Mouse (Mus musculus): ENCODE results near the gene Arl4d. TPM values are rescaled to one million over a fixed set of nuclear protein-coding genes. Genes with fewer than 3 reads are reported as not detected.
A peak's percentile ranks its signal among the peaks of the same experiment; 100 is the strongest.
"Not testable (repeated sequence)": the region's sequence is repeated elsewhere in the genome, so short reads cannot be mapped to it uniquely, and the experiment has no call there.

The Arl4d gene
- total RNA-seq, 2 experiments from 2014 or later, result 21.6 to 31.0 TPM

GRCm38 (mm10) chr11:101645043-101645410, 20.3 kb upstream of the Arl4d start:
- intact Hi-C loops (cut with DNase I); DNase-seq (ENCODE audit: low spot score): not testable (repeated sequence)

GRCm38 (mm10) chr11:101645411-101646282, 19.7 kb upstream of the Arl4d start:
- intact Hi-C loops (cut with DNase I), result not testable (repeated sequence)
- peak; percentile 53 for DNase-seq (ENCODE audit: low spot score)

- not testable (repeated sequence) for DNase-seq (ENCODE audit: low spot score)
These were observed 19.0 kb upstream of the Arl4d start for GRCm38 (mm10) chr11:101646283-101646794.

GRCm38 (mm10) chr11:101647093-101647492, 18.2 kb upstream of the Arl4d start:
- DNase-seq (ENCODE audit: low spot score); intact Hi-C loops (cut with DNase I): not testable (repeated sequence)

More at GRCm38 (mm10) chr11:101646283-101646794, 19.0 kb upstream of the Arl4d start:
- intact Hi-C loops (cut with DNase I), result not testable (repeated sequence)

- DNase-seq (ENCODE audit: low spot score), result no peak
- intact Hi-C loops (cut with DNase I), result no loop called here
These were observed 9.0 kb upstream of the Arl4d start for GRCm38 (mm10) chr11:101656356-101656755.

- no peak for DNase-seq (ENCODE audit: low spot score)
- intact Hi-C loops (cut with DNase I), result no loop called here
These were observed 7.8 kb upstream of the Arl4d start for GRCm38 (mm10) chr11:101657528-101657885.

- intact Hi-C loops (cut with DNase I), result not testable (repeated sequence)
- peak; percentile 65 for DNase-seq (ENCODE audit: low spot score)
These were observed 7.2 kb upstream of the Arl4d start for GRCm38 (mm10) chr11:101657886-101658750.

- no peak for DNase-seq (ENCODE audit: low spot score)
- intact Hi-C loops (cut with DNase I), result loop anchor here (1.0 kb wide), 1 partner anchor 73 kb away; the partner anchor contains the start of gene Dhx8
These were observed 6.4 kb upstream of the Arl4d start for GRCm38 (mm10) chr11:101658751-101659558.

- intact Hi-C loops (cut with DNase I), result loop anchor here (5.0 kb wide), 1 partner anchor 36 kb away; no protein-coding TSS in a partner anchor
- no peak for DNase-seq (ENCODE audit: low spot score)
These were observed 4.2 kb upstream of the Arl4d start for GRCm38 (mm10) chr11:101661191-101661590.

GRCm38 (mm10) chr11:101661786-101662185, 3.6 kb upstream of the Arl4d start:
- intact Hi-C loops (cut with DNase I), result loop anchor here (5.0 kb wide), 1 partner anchor 36 kb away; no protein-coding TSS in a partner anchor
- no peak for DNase-seq (ENCODE audit: low spot score)

GRCm38 (mm10) chr11:101663229-101664027, 1.9 kb upstream of the Arl4d start:
- intact Hi-C loops (cut with DNase I), result loop anchor here (5.0 kb wide), 1 partner anchor 34 kb away; no protein-coding TSS in a partner anchor
- DNase-seq (ENCODE audit: low spot score), result no peak

- intact Hi-C loops (cut with DNase I), result no loop called here
- DNase-seq (ENCODE audit: low spot score), result no peak
These were observed 273 bp downstream of the Arl4d start for GRCm38 (mm10) chr11:101665636-101665992.

- intact Hi-C loops (cut with DNase I), result no loop called here
- DNase-seq (ENCODE audit: low spot score), result peak; percentile 23
These were observed 1.4 kb downstream of the Arl4d start for GRCm38 (mm10) chr11:101666626-101667345.

GRCm38 (mm10) chr11:101667871-101668532, 2.7 kb downstream of the Arl4d start:
- peak; percentile 55 for DNase-seq (ENCODE audit: low spot score)
- intact Hi-C loops (cut with DNase I), result no loop called here

GRCm38 (mm10) chr11:101668546-101669261, 3.4 kb downstream of the Arl4d start:
- intact Hi-C loops (cut with DNase I), result no loop called here
- DNase-seq (ENCODE audit: low spot score), result peak; percentile 47

GRCm38 (mm10) chr11:101670334-101670733, 5.0 kb downstream of the Arl4d start:
- no peak for DNase-seq (ENCODE audit: low spot score)
- intact Hi-C loops (cut with DNase I), result loop anchor here (10.0 kb wide), 1 partner anchor 374 kb away; the partner anchor contains the start of gene Cd300lg

GRCm38 (mm10) chr11:101671255-101671654, 5.9 kb downstream of the Arl4d start:
- no peak for DNase-seq (ENCODE audit: low spot score)
- intact Hi-C loops (cut with DNase I), result loop anchor here (10.0 kb wide), 1 partner anchor 374 kb away; the partner anchor contains the start of gene Cd300lg
